Mouse (Mus musculus): ENCODE data around the gene Mlxipl. TPM values are rescaled to one million over a fixed set of nuclear protein-coding genes. Genes with fewer than 3 reads are reported as not detected.
A peak's percentile ranks its signal among the peaks of the same experiment; 100 is the strongest.

The Mlxipl gene
- polyA plus RNA-seq, 1 experiment from 2014 or later, result 0.58 TPM

GRCm38 (mm10) chr5:135126121-135126520, 36.4 kb downstream of the Mlxipl start:
- Histone ChIP-seq H3K27ac (no peak overlapping the region), H3K4me1 (no peaks in the 10 kb centered on the region), H3K36me3 (no peaks in the 10 kb centered on the region), H3K4me2 (replicated peaks) (no peak overlapping the region), H3K9me3 (no peaks in the 10 kb centered on the region), H3K9ac (no peak overlapping the region), H3K4me3 (no peak overlapping the region), H3K27me3 (replicated peaks) (0 out of 2 replicates have a peak, but pooled peaks cover 5% of the 10 kb centered on the region)
- WGBS, result 66% methylated on average over 6 of the region's 6 CpGs
- ATAC-seq (ENCODE audit: low FRiP score, low read depth), result no peak

- WGBS, result 79% methylated on average over 6 of the region's 6 CpGs
- no peak overlapping the region for H3K4me3 ChIP-seq
- no peak for ATAC-seq (ENCODE audit: low FRiP score, low read depth)
Measured at GRCm38 (mm10) chr5:135127669-135128068, 38.0 kb downstream of the Mlxipl start.

DNA sequence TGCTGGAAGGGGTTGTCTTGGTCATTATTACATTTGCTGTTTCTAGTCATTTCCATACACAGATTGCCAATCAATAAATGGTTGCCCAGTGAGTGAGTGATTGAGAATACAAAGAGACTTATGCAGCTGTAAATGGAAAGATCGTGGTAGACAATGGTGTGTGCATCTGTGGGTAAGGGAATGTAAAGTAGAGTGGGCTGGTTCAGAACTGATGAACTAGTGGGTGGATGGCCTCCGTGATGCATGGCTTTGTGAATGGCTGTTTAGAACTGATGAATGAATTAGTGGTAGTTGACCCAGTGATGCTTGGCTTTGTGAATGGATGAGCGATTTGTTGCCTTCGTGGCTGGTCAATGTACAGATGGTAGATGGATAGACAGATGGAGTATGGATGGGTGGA, 40.1 kb downstream of the Mlxipl start:
- 85% methylated on average over 4 of the region's 4 CpGs for WGBS
- Histone ChIP-seq H3K4me1 (no peaks in the 10 kb centered on the region), H3K4me2 (replicated peaks) (no peak overlapping the region), H3K4me3 (no peak overlapping the region), H3K9ac (no peak overlapping the region), H3K9me3 (no peaks in the 10 kb centered on the region), H3K36me3 (no peaks in the 10 kb centered on the region), H3K27ac (no peak overlapping the region), H3K27me3 (replicated peaks) (peaks cover 30% of the 10 kb centered on the region)
- no peak for ATAC-seq (ENCODE audit: low FRiP score, low read depth)

More at GRCm38 (mm10) chr5:135127669-135128068, 38.0 kb downstream of the Mlxipl start:
- Histone ChIP-seq H3K9me3 (no peaks in the 10 kb centered on the region), H3K4me1 (no peaks in the 10 kb centered on the region), H3K36me3 (no peaks in the 10 kb centered on the region), H3K27ac (no peak overlapping the region), H3K27me3 (replicated peaks) (peaks cover 11% of the 10 kb centered on the region), H3K9ac (no peak overlapping the region), H3K4me2 (replicated peaks) (no peak overlapping the region)

DNA sequence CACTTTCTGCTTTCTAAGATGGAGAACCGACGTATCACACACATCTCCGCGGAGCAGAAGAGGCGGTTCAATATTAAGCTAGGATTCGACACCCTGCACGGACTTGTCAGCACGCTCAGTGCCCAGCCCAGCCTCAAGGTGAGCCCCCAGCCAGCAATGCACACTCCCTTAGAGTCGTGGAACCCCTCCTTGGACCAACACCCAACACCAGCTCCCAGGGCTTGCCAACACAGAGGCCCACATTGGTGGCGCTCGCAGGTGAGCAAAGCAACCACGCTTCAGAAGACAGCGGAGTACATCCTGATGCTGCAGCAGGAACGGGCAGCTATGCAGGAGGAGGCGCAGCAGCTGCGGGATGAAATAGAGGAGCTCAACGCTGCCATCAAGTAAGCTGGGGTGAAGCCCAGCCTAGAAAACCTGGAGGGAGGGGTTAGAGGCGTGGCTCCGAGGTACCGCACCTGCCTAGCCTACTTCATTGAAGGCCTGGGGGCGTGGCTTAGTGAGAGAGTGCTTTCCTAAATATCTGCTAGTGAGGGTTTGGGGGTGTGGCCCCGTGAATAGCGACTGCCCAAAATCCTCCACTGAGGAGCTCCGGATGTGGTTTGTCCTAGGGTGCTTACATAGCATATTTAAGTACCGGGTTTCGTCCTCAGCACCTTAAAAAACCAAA, 44.2 kb downstream of the Mlxipl start:
- H3K4me1 ChIP-seq, result no peaks in the 10 kb centered on the region
- no peak overlapping the region for H3K27ac ChIP-seq
- no peak overlapping the region for H3K9ac ChIP-seq
- peak overlapping the region; percentile 35 for H3K4me2 ChIP-seq (replicated peaks)
- no peaks in the 10 kb centered on the region for H3K36me3 ChIP-seq
- 6% methylated on average over 26 of the region's 26 CpGs for WGBS
- H3K27me3 ChIP-seq (replicated peaks), result peaks cover 37% of the 10 kb centered on the region
- H3K9me3 ChIP-seq, result no peaks in the 10 kb centered on the region
- no peak for ATAC-seq (ENCODE audit: low FRiP score, low read depth)
- H3K4me3 ChIP-seq, result 0 out of 2 replicates have a peak overlapping the region, but pooled peaks have one; percentile 7

DNA sequence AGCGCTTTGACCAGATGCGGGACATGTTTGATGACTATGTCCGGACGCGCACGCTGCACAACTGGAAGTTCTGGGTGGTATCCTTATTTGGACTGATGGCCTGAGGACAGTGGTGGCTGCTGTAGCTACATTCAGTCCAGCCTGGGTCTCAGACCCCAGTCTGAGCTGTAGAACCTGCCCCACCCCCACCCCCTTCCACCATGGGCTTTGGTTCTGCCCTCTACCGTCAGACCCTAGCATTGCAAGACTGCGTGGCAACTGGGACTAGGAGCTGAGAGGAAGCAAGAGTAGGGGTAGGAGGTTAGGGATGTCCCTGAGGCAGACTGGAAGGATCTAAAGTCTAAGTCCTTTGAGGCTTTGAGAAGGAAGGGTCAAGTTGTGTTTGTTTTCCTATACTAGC, 44.8 kb downstream of the Mlxipl start:
- Histone ChIP-seq H3K9me3 (no peaks in the 10 kb centered on the region), H3K4me3 (0 out of 2 replicates have a peak overlapping the region, but pooled peaks have one; percentile 7), H3K4me2 (replicated peaks) (peak overlapping the region; percentile 35), H3K27ac (no peak overlapping the region), H3K27me3 (replicated peaks) (peaks cover 37% of the 10 kb centered on the region), H3K4me1 (no peaks in the 10 kb centered on the region), H3K36me3 (no peaks in the 10 kb centered on the region), H3K9ac (no peak overlapping the region)
- WGBS, result 1% methylated on average over 8 of the region's 8 CpGs
- no peak for ATAC-seq (ENCODE audit: low FRiP score, low read depth)

- Histone ChIP-seq H3K27me3 (replicated peaks) (peaks cover 6% of the 10 kb centered on the region; the same call in 1 of the 2 replicates), H3K4me1 (no peaks in the 10 kb centered on the region), H3K27ac (no peak overlapping the region), H3K4me2 (replicated peaks) (no peak overlapping the region), H3K4me3 (no peak overlapping the region), H3K36me3 (no peaks in the 10 kb centered on the region), H3K9ac (no peak overlapping the region), H3K9me3 (no peaks in the 10 kb centered on the region)
- WGBS, result 68% methylated on average over 2 of the region's 2 CpGs
- no peak for ATAC-seq (ENCODE audit: low FRiP score, low read depth)
Measured at GRCm38 (mm10) chr5:135139881-135140280, 50.2 kb downstream of the Mlxipl start.

DNA sequence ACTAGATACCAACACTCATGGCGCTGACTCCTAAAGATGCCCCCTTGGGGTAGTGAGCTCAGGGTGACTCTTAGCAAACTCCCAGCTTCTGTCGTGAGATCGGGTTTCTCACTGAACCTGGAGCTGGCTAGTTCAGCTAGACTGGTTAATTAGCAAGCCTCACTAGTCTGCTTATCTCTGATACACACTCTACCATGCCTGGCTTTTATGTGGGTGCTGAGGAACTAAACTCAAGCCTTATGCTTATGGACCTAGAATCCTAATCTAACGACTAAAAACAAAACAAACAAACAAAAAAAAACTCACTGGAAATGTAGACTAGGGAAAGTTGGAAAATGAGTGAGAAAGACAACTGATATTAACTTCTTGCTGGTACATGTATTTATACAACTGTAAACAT, 54.8 kb downstream of the Mlxipl start:
- H3K9me3 ChIP-seq, result no peaks in the 10 kb centered on the region
- ATAC-seq (ENCODE audit: low FRiP score, low read depth), result no peak
- H3K27ac ChIP-seq, result no peak overlapping the region
- 62% methylated on average over 4 of the region's 4 CpGs for WGBS
- no peaks in the 10 kb centered on the region for H3K27me3 ChIP-seq (replicated peaks)
- no peaks in the 10 kb centered on the region for H3K4me1 ChIP-seq
- H3K36me3 ChIP-seq, result no peaks in the 10 kb centered on the region
- no peak overlapping the region for H3K9ac ChIP-seq
- no peak overlapping the region for H3K4me2 ChIP-seq (replicated peaks)
- no peak overlapping the region for H3K4me3 ChIP-seq

DNA sequence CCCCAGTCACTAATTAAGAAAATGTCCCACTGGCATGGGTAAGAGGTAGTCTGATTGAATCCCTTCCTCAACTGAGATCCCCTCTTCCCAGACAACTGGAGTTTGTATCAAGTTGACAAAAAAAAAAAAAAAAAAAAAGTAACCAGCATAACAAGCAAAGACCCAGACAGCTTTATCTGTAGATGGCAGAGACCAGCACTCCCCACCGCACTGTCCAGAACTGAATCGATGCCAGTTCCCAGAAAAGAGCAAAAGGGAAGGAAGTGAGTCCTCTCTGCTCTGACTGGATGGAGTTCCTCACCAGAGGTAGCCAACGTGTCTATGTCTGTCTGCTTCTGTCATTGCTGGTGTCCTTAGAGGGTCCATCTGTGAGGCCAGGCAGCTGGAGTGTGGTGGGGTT, 55.8 kb downstream of the Mlxipl start:
- Histone ChIP-seq H3K27ac (no peak overlapping the region), H3K36me3 (no peaks in the 10 kb centered on the region), H3K4me2 (replicated peaks) (no peak overlapping the region), H3K4me3 (no peak overlapping the region), H3K9me3 (no peaks in the 10 kb centered on the region), H3K27me3 (replicated peaks) (no peaks in the 10 kb centered on the region), H3K4me1 (0 out of 2 replicates have a peak, but pooled peaks cover 3% of the 10 kb centered on the region), H3K9ac (no peak overlapping the region)
- WGBS, result 86% methylated on average over 3 of the region's 3 CpGs
- ATAC-seq (ENCODE audit: low FRiP score, low read depth), result no peak

GRCm38 (mm10) chr5:135145955-135146354, 56.3 kb downstream of the Mlxipl start:
- 0 out of 2 replicates have a peak, but pooled peaks cover 3% of the 10 kb centered on the region for H3K4me1 ChIP-seq
- no peaks in the 10 kb centered on the region for H3K9me3 ChIP-seq
- ATAC-seq (ENCODE audit: low FRiP score, low read depth), result no peak
- no peak overlapping the region for H3K27ac ChIP-seq
- H3K4me3 ChIP-seq, result no peak overlapping the region
- no peak overlapping the region for H3K4me2 ChIP-seq (replicated peaks)
- no peak overlapping the region for H3K9ac ChIP-seq
- H3K27me3 ChIP-seq (replicated peaks), result no peaks in the 10 kb centered on the region
- H3K36me3 ChIP-seq, result no peaks in the 10 kb centered on the region

- ATAC-seq (ENCODE audit: low FRiP score, low read depth), result no peak
- H3K27ac ChIP-seq, result no peak overlapping the region
- H3K36me3 ChIP-seq, result peaks cover 3% of the 10 kb centered on the region
- no peaks in the 10 kb centered on the region for H3K27me3 ChIP-seq (replicated peaks)
- under 1% methylated on average over 13 of the region's 13 CpGs for WGBS
- H3K9ac ChIP-seq, result peak overlapping the region; percentile 52
- peak overlapping the region; percentile 74 for H3K4me3 ChIP-seq
- H3K9me3 ChIP-seq, result no peaks in the 10 kb centered on the region
- H3K4me2 ChIP-seq (replicated peaks), result peak overlapping the region; percentile 65
- 0 out of 2 replicates have a peak, but pooled peaks cover 3% of the 10 kb centered on the region for H3K4me1 ChIP-seq
Measured at GRCm38 (mm10) chr5:135148715-135149052, 59.0 kb downstream of the Mlxipl start.

DNA sequence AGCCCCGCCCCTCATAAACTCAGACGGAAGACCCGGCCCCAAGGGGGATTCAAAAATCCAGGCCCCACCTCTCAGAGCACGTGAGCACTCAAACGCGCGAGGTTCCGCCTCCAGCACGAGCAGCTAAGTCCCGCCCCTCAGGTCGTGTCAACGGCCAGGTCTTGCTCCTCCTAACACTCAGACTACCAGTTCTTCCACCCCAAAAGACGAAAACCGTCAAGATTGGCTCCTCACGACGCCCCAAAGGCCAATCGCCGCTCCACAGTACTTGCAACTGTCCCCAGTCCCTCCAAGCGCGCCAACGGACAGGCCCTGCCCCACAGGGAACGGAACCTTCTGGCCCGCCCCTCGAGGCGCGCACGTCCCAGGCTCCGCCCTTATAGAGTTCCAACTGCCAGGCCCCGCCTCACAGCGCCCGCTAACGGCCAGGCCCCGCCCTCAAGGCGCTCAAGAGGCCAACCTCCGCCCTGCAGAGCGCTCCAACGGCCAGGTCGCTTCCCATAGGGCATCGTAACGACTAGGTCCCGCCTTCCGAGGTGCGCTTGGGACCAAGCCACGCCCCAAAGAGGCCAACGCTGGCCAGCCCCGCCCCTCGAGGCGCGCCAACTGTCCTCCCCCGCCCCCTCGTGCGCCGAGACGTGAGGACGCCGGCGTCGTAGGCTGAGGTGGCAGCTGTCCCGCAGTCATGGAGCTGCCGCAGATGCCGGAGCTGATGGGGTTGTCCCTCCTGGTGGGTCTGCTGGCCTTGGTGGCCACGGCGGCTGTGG, 59.5 kb downstream of the Mlxipl start, which contains the start of gene Tbl2:
Gene Tbl2 (plus strand): TSS at position 605 of the 767 bp plus-strand sequence.
- no peaks in the 10 kb centered on the region for H3K9me3 ChIP-seq
- ATAC-seq (ENCODE audit: low FRiP score, low read depth), result peak; percentile 97
- peak within 1 kb of the TSS; percentile 64 for H3K27ac ChIP-seq
- H3K27me3 ChIP-seq (replicated peaks), result no peaks in the 10 kb centered on the region
- WGBS, result under 1% methylated on average over 63 of the region's 63 CpGs
- H3K9ac ChIP-seq, result peak within 1 kb of the TSS; percentile 72
- H3K4me3 ChIP-seq, result peak within 1 kb of the TSS; percentile 74
- peak within 1 kb of the TSS; percentile 65 for H3K4me2 ChIP-seq (replicated peaks)
- H3K4me1 ChIP-seq, result 0 out of 2 replicates have a peak, but pooled peaks cover 3% of the 10 kb centered on the region
- H3K36me3 ChIP-seq, result peaks cover 8% of the 10 kb centered on the region

DNA sequence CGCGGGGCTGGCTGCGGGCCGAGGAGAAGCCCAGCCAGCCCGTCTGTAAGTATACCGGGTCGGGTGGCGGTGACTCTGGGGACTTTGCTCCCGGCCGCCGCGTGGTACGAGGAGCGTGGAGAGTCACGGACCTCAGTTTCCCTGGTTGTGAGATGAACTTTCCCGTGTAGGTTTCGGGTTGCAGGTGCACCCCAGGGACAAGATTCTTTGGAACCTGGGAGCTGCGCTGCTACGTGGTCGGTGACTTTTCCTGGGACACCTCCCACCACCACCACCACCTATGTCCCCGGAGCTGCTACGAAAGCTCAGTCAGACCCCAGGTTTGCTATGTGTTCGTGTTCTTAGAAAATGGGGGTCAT, 60.1 kb downstream of the Mlxipl start:
- no peak for ATAC-seq (ENCODE audit: low FRiP score, low read depth)
- H3K27ac ChIP-seq, result no peak overlapping the region
- peak overlapping the region; percentile 74 for H3K4me3 ChIP-seq
- H3K9me3 ChIP-seq, result no peaks in the 10 kb centered on the region
- peak overlapping the region; percentile 65 for H3K4me2 ChIP-seq (replicated peaks)
- 0% methylated on average over 23 of the region's 23 CpGs for WGBS
- H3K27me3 ChIP-seq (replicated peaks), result no peaks in the 10 kb centered on the region
- peak overlapping the region; percentile 72 for H3K9ac ChIP-seq
- 0 out of 2 replicates have a peak, but pooled peaks cover 3% of the 10 kb centered on the region for H3K4me1 ChIP-seq
- H3K36me3 ChIP-seq, result peaks cover 12% of the 10 kb centered on the region

Measured in neural tube, embryonic 12.5 days (tissue).